7 mouse cellular contexts compared by ENCODE assay signal in the genomic region with DNA sequence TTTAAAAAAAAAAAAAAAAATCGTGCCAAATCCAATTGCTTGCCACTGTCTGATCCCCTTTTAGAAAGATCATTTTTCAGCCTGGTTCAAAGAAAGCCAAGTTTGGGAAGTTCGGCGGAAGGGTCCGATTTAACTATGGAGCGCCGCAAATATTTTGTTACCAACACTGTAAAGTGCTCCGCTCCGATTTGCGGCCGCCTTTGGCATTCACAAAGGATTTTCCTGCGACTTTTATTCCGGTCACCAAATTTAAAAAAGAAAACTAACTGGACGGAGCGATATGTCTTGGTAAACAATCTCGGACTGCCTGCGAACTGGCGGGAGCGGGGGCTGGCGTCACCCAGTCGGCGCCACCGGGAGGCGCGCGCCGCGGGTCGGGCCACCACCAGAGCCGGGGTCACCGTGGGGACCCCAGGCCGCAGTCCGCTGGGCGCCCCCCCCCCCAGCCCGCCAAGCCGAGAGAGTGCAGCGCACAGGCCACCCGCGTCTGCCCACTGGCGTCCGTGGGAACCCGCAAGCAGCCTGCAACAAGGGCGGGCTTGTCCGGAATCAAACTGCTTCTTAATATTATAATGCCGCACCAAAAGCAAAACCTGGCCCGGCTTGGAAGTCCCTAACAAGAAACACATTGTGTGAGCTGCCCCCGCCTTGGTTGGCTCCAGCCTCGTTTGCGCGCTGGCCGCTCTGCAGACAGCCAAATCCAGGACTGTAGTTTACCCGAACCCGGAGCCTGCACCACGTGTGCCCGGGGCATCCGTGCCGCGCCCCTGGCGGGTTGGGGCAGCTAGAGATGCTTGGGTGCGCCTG. TPM values are rescaled to one million over a fixed set of nuclear protein-coding genes. Genes with fewer than 3 reads are reported as not detected.
A peak's percentile ranks its signal among the peaks of the same experiment; 100 is the strongest.
DNase-seq lines count a peak whose midpoint lies in the region; ATAC-seq lines count a peak whose summit lies in the region.

No protein-coding gene starts in this region.

- H3K4me2 ChIP-seq in hindbrain, embryonic 14.5 days (replicated peaks), result peak overlapping the region; percentile 92

- intact Hi-C loops in left cerebral cortex, postnatal 14 days (cut with DNase I), result no loop called here

- H3K4me3 ChIP-seq in hindbrain, embryonic 14.5 days (replicated peaks; ENCODE audit: low read length), result peak overlapping the region; percentile 68

- peaks cover 31% of the 10 kb centered on the region for H3K4me1 ChIP-seq in hindbrain, embryonic 14.5 days (replicated peaks; ENCODE audit: control insufficient read depth, insufficient read depth, low read length)

- no peaks in the 10 kb centered on the region for H3K36me3 ChIP-seq in hindbrain, embryonic 14.5 days (replicated peaks; ENCODE audit: control insufficient read depth, insufficient read depth)
- no peaks in the 10 kb centered on the region for H3K36me3 ChIP-seq in splenic B cell, adult 2 months (ENCODE audit: control insufficient read depth, insufficient read depth, low read length, poor library complexity, severe bottlenecking)

- no peaks in the 10 kb centered on the region for H3K9me3 ChIP-seq in hindbrain, embryonic 14.5 days (ENCODE audit: control insufficient read depth, low read length)

- H3K9ac ChIP-seq in hindbrain, embryonic 14.5 days, result peak overlapping the region; percentile 72

- no peak for ATAC-seq in hindbrain, embryonic 14.5 days (ENCODE audit: low FRiP score)

- under 1% methylated on average over 56 of the region's 59 CpGs for WGBS in hindbrain, embryonic 14.5 days

- H3K27ac ChIP-seq in hindbrain, embryonic 14.5 days, result peak overlapping the region; percentile 93

- no peaks in the 10 kb centered on the region for H3K27me3 ChIP-seq in hindbrain, embryonic 14.5 days (ENCODE audit: control insufficient read depth, insufficient read depth, low read length)
- H3K27me3 ChIP-seq in splenic B cell, adult 2 months (ENCODE audit: control insufficient read depth, insufficient read depth, low read length, poor library complexity, severe bottlenecking), result peaks cover 6% of the 10 kb centered on the region

- DNase-seq in NIH3T3 (ENCODE audit: low read depth), result peak; percentile 89
- DNase-seq in cerebellum, adult 11-12 months, result peak; percentile 42
- peak; percentile 85 for DNase-seq in forelimb bud, embryonic 11.5 days (ENCODE audit: low read depth, low spot score)
- peak; percentile 36 for DNase-seq in hindbrain, embryonic 14.5 days (ENCODE audit: low spot score)
- peak; percentile 65 to 71 for DNase-seq in left cerebral cortex, postnatal 14 days (ENCODE audit: low spot score in 2 of 2)
- DNase-seq in mesoderm, embryonic 11.5 days (ENCODE audit: low read depth, low spot score), result peak; percentile 80
- peak; percentile 28 for DNase-seq in splenic B cell, adult 2 months (ENCODE audit: low read depth, low spot score)

RNA-seq across cellular contexts. Expression of a gene that starts 3.7 kb away (rescaled TPM):
- 314 and 316 TPM in 2 replicates for polyA plus RNA-seq in hindbrain, embryonic 14.5 days (2014; fragmentation: Nextera tagmentation; extraction: Ambion mirVana)
- 100 to 1,000 TPM; 166 to 175 TPM for total RNA-seq in left cerebral cortex, postnatal 14 days (2021)

Comparison
In these comparisons a context has a peak if more than half of its experiments do, and no peak if none do; other contexts are left out.
1. DNase-seq: peak in every context shown above with its lines; median percentile 89 in NIH3T3; 85 in forelimb bud, embryonic 11.5 days; 80 in mesoderm, embryonic 11.5 days; 68 in left cerebral cortex, postnatal 14 days; 42 in cerebellum, adult 11-12 months; 36 in hindbrain, embryonic 14.5 days; 28 in splenic B cell, adult 2 months.